Mouse (Mus musculus) left cerebral cortex, adult 2 months (tissue): ENCODE measurements around the gene Gsn. TPM values are rescaled to one million over a fixed set of nuclear protein-coding genes. Genes with fewer than 3 reads are reported as not detected.

Experiments
- DNase-seq, 2 experiments: peaks; one replicate each; pipeline ENCODE4 v3.0.0; 2021 to 2022; ENCODE audit warnings: low spot score in 2 of 2, mixed read lengths in 1 of 2; ENCODE audit errors: extremely low spot score in 1 of 2
- H3K27ac ChIP-seq: fragments of 200-600 bp; 2 replicates; pipeline ENCODE4 v1.8.1; 2022
- H3K4me3 ChIP-seq: fragments of 200-600 bp; 2 replicates; pipeline ENCODE4 v1.8.1; 2022
- CTCF ChIP-seq: fragments of 200-600 bp; IDR thresholded peaks from 2 replicates; pipeline ENCODE4 v1.8.1; 2022; ENCODE audit warnings: antibody characterized with exemption, mild to moderate bottlenecking, moderate library complexity
- intact Hi-C: fragments of 180-260 bp; cut with DNase I; formaldehyde crosslinking; loops from one replicate; pipeline ENCODE4 v1.15.1; 2025
- long read RNA-seq, 2 experiments: library from polyadenylated mRNA; stranded (forward); transcript quantifications; one replicate each; pipeline ENCODE4 v2.0.0; 2021; ENCODE audit warnings: borderline mapping rate in 2 of 2
- total RNA-seq, 2 experiments: library from RNA; stranded (reverse); gene quantifications; 2 replicates each; pipeline ENCODE4 v1.2.3; 2021

Gsn gene
- 10 to 100 TPM; 37.6 to 38.2 TPM for total RNA-seq
- long read RNA-seq, experiment 1, transcript Gsn-201 (17 exons, 2,653 nt), result major isoform, 94 of 132 reads
- long read RNA-seq, experiment 1, transcript Gsn-205 (18 exons, 2,607 nt), result minor isoform, 20 of 132 reads
- long read RNA-seq, experiment 1, partial matches to known transcripts, result 3 of 132 reads
- long read RNA-seq, experiment 1, other reads (novel, unspliced or antisense), result 15 of 132 reads
- long read RNA-seq, experiment 2, transcript Gsn-205 (18 exons, 2,607 nt), result minor isoform, 24 of 117 reads
- long read RNA-seq, experiment 2, transcript Gsn-201 (17 exons, 2,653 nt), result major isoform, 80 of 117 reads
- long read RNA-seq, experiment 2, partial matches to known transcripts, result 3 of 117 reads
- long read RNA-seq, experiment 2, other reads (novel, unspliced or antisense), result 10 of 117 reads

- intact Hi-C loops, result loop anchor here (2.0 kb wide), 1 partner anchor 23 kb away; no protein-coding TSS in a partner anchor
- H3K4me3 ChIP-seq, result peak within 1 kb of the TSS; percentile 81
- peak; percentile 65 to 73 for DNase-seq
- H3K27ac ChIP-seq, result peak within 1 kb of the TSS; percentile 29
- TF ChIP-seq CTCF, result no peak
Observed at GRCm38 (mm10) chr2:35255885-35256833, at the start of gene Gsn. Gene Gsn, plus strand, starts transcription at chr2:35256380.

GRCm38 (mm10) chr2:35206761-35207160, 49.4 kb upstream of the Gsn start:
- Histone ChIP-seq H3K4me3 (no peak overlapping the region), H3K27ac (no peak overlapping the region)
- intact Hi-C loops, result no loop called here
- no peak for DNase-seq
- TF ChIP-seq CTCF, result no peak

DNA sequence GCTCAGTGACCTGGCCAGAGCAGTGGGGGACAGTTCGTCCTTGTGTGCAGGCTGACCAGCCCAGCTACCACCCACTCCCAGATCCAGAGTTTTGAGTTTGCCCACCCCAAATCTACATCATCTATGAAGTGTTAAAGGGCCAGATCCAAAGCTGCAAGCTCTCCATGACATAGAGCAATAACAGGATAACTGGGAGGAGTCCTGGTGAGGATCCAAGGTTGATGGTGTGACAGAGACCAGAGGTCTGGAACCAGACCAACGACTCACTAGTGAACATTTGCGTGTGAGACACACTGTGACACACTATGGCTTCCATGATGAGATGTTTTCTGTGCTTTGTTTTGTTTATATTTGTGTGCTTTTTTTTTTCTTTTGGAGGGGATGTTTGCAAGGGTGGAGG, 48.1 kb upstream of the Gsn start:
- TF ChIP-seq CTCF, result no peak
- intact Hi-C loops, result no loop called here
- Histone ChIP-seq H3K4me3 (no peak overlapping the region), H3K27ac (no peak overlapping the region)
- DNase-seq, result no peak

- Histone ChIP-seq H3K27ac (no peak overlapping the region), H3K4me3 (no peak overlapping the region)
- DNase-seq, result no peak
- intact Hi-C loops, result no loop called here
- no peak for TF ChIP-seq CTCF
Observed at GRCm38 (mm10) chr2:35208931-35209665, 47.1 kb upstream of the Gsn start.

DNA sequence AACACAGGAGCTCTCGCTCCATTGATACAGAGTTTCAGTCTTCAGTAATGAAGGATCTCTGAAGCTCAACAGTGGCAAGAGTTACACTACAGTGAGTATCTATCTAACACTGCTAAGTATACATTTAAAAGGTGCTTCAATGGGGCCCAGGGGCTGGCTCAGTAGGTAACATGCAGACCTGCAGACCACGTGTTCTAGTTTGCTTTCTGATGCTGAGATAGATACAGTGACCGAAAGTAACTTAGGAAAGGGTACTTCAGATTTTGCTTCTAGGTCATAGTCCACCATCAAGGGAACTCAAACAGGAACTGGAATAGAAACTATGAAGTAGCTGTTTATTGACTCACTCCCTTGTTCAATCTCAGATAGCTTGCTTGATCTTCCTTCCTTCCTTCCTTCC, 44.5 kb upstream of the Gsn start:
- TF ChIP-seq CTCF, result no peak
- H3K4me3 ChIP-seq, result no peak overlapping the region
- no peak overlapping the region for H3K27ac ChIP-seq
- DNase-seq, result no peak
- intact Hi-C loops, result loop anchor here (5.0 kb wide), 1 partner anchor 136 kb away; no protein-coding TSS in a partner anchor

DNA sequence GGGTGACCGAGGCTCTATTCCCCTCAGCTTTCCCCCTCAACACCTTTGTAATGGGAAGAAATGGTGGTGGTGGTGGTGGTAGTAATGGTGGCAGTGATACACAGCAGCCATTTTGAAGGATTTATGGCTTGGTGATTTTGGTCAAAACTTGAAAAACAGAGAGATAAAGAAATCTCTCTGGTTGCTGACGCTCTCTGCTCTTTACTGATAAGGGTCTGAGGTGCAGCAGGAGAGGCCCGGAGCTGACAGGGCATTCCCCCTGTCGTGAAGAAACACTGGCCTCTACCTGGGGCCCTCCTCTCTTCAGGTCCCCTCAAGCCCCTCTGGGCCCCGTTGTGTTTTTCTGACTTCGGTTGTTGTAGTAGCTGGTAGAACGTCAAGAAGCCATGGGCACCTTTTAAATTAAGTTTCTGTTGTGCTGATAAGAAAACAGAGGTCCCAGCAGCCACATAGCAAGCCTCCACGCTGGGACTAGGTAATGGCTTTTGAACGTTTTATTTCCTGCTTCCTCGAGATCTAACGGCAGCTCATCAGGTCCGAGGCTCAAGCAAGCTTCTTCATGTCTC, 42.8 kb upstream of the Gsn start:
- DNase-seq, result no peak
- Histone ChIP-seq H3K27ac (no peak overlapping the region), H3K4me3 (no peak overlapping the region)
- no peak for TF ChIP-seq CTCF
- intact Hi-C loops, result loop anchor here (5.0 kb wide), 1 partner anchor 134 kb away; no protein-coding TSS in a partner anchor

DNA sequence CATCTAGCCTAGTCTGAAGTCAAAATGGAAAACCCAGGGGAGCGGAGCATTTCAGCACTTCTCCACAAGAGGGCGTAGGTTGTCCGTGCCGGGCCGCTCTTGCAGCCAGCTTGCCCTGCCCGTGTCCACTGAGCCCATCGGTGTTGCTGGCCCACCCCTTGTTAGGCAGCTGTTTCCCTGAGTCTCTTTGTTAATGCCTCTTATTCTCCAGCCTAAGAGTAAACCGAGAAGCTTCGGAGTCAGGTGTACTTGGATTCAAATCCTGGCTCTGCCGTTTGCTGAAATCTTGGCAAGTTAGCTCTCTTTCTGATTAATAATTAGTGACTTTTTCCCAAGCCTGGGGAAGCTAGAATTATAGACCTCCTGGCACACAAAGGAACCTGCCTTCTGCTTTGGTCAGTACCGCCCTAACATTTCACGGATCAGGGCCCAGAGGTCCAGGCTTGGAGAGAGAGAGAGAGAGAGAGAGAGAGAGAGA, 41.3 kb upstream of the Gsn start:
- peak; percentile 82 to 89 for DNase-seq
- Histone ChIP-seq H3K27ac (peak overlapping the region; percentile 50; the same call in 1 of the 2 replicates), H3K4me3 (no peak overlapping the region)
- TF ChIP-seq CTCF, result peak; percentile 99
- intact Hi-C loops, result loop anchor here (1.0 to 5.0 kb wide), 3 partner anchors 55 to 182 kb away; partner anchors contain the start of gene 4930402F06Rik

GRCm38 (mm10) chr2:35215363-35215762, 40.8 kb upstream of the Gsn start:
- Histone ChIP-seq H3K27ac (no peak overlapping the region), H3K4me3 (no peak overlapping the region)
- TF ChIP-seq CTCF, result no peak
- intact Hi-C loops, result loop anchor here (5.0 kb wide), 1 partner anchor 182 kb away; the partner anchor contains the start of gene 4930402F06Rik
- no peak for DNase-seq

- Histone ChIP-seq H3K4me3 (no peak overlapping the region), H3K27ac (no peak overlapping the region)
- no peak for DNase-seq
- intact Hi-C loops, result loop anchor here (5.0 kb wide), 1 partner anchor 181 kb away; the partner anchor contains the start of gene 4930402F06Rik
- no peak for TF ChIP-seq CTCF
Observed at GRCm38 (mm10) chr2:35216701-35217100, 39.5 kb upstream of the Gsn start.

DNA sequence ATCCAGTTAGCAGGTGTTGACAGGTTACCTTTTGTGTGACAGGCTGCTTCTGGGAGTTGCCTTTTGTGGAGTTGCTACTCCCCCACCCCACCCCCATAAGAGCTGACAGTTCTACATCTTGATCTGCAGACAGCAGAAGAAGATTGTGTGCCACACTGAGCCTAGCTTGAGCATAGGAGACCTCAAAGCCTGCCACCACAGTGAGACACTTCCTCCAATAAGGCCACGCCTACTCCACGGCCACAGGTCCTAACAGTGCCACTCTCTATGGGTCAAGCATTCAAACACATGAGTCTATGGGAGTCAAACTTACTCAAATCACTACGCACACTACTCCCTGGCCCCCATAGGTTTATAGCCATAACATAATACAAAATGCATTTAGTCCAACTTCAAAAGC, 37.4 kb upstream of the Gsn start:
- intact Hi-C loops, result loop anchor here (5.0 kb wide), 1 partner anchor 179 kb away; the partner anchor contains the start of gene 4930402F06Rik
- Histone ChIP-seq H3K4me3 (no peak overlapping the region), H3K27ac (no peak overlapping the region)
- no peak for TF ChIP-seq CTCF
- no peak for DNase-seq

DNA sequence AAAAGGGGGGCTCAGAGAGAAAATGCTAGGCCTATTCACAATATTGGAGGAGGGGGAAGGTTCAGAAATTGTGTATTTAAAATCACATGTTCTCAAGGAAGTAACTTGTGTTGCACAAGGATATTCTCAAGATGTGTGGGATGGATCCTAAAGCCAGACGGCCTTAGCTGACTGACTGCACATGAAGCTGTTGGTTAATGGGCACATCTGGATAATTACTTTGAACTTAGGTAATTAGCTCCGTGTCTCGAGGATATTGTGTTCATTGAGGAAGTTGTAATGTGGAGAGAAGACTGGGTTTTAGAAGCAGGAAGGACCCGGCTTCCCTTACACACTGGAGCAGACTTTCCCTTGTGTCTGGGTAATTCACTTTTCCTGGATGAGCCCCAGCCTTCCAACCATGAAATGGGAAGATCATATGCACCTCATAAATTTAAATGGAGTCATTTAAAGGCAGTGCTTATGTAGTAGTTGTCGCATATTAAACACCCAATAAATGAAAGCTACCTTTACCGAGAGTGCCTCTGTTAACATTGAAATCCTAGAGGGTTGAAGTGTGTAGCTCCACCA, 33.3 kb upstream of the Gsn start:
- DNase-seq, result no peak
- no peak for TF ChIP-seq CTCF
- intact Hi-C loops, result no loop called here
- Histone ChIP-seq H3K27ac (no peak overlapping the region), H3K4me3 (no peak overlapping the region)
